Mouse (Mus musculus): Measurements from ENCODE around the gene Tmtc1. TPM values are rescaled to one million over a fixed set of nuclear protein-coding genes. Genes with fewer than 3 reads are reported as not detected.

The Tmtc1 gene
- polyA plus RNA-seq, 1 experiment from 2014 or later: 0.76 TPM

- H3K4me3 ChIP-seq: no peak overlapping the region
- H3K27ac ChIP-seq (replicated peaks): no peak overlapping the region
- DNase-seq (ENCODE audit: low spot score): no peak
- 76% methylated on average over 6 of the region's 6 CpGs for whole genome bisulfite sequencing
- no peaks in the 10 kb centered on the region for H3K36me3 ChIP-seq (replicated peaks)
- H3K9me3 ChIP-seq: no peaks in the 10 kb centered on the region
- H3K27me3 ChIP-seq (replicated peaks; ENCODE audit: low read depth, poor library complexity, severe bottlenecking): no peaks in the 10 kb centered on the region
- H3K4me1 ChIP-seq: no peaks in the 10 kb centered on the region
Measured at GRCm38 (mm10) chr6:148328130-148328529, 116.1 kb downstream of the Tmtc1 start.

- no peak for DNase-seq (ENCODE audit: low spot score)
- H3K4me3 ChIP-seq: no peak overlapping the region
- H3K27ac ChIP-seq (replicated peaks): no peak overlapping the region
- H3K36me3 ChIP-seq (replicated peaks): no peaks in the 10 kb centered on the region
- no peaks in the 10 kb centered on the region for H3K27me3 ChIP-seq (replicated peaks; ENCODE audit: low read depth, poor library complexity, severe bottlenecking)
- no peaks in the 10 kb centered on the region for H3K4me1 ChIP-seq
- H3K9me3 ChIP-seq: no peaks in the 10 kb centered on the region
Measured at GRCm38 (mm10) chr6:148318736-148319135, 125.5 kb downstream of the Tmtc1 start.

DNA sequence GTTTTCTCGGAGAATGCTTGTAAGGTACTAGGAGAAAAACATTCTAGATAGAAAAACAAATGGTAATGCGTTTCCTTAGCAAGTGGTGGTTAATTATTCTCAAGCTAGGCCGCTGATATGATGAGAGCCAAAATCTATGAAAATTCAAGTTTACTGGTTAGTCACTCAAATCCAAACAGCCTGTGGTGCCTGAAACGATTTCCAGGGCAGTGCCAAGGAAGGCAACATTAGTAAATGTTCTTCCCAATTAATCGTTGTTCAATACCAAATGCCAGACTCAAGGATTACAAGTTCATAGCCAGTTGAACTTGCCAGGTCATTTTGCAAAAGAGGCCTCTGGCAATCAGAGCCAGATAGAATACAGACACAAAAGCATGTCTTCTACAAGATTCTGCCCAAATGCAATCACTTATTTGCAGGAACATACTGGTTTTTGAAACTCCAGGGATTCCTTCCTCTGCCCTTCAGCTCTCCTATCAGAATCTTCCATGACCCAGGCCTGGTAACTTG, 128.6 kb downstream of the Tmtc1 start:
- H3K27me3 ChIP-seq (replicated peaks; ENCODE audit: low read depth, poor library complexity, severe bottlenecking): no peaks in the 10 kb centered on the region
- 82% methylated on average over 5 of the region's 5 CpGs for WGBS

DNA sequence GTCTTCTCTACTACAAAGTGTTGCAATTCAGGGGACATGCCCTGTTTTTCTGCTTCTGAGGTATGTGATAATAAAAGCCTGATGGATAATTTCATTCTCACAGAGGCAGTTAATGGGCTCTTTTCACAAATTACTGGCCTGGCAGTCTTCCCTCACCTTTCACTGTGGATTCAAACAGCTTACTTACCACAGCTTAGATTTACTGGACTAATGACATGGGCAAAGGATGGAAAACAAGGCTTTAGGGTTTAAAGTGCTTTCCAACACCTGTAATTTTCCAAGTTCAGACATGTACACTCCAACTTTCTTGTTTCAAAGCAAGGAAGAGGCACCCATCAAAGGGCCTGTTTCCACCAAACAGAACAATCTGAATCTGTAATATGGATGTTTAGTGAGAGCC, 129.1 kb downstream of the Tmtc1 start:
- no peak for DNase-seq (ENCODE audit: low spot score)
- Histone ChIP-seq H3K27ac (replicated peaks) (no peak overlapping the region), H3K9me3 (no peaks in the 10 kb centered on the region), H3K27me3 (replicated peaks; ENCODE audit: low read depth, poor library complexity, severe bottlenecking) (no peaks in the 10 kb centered on the region), H3K4me1 (no peaks in the 10 kb centered on the region), H3K4me3 (no peak overlapping the region), H3K36me3 (replicated peaks) (no peaks in the 10 kb centered on the region)

More for the DNA sequence above, 128.6 kb downstream of the Tmtc1 start:
- Histone ChIP-seq H3K27ac (replicated peaks) (no peak overlapping the region), H3K4me1 (no peaks in the 10 kb centered on the region), H3K9me3 (no peaks in the 10 kb centered on the region), H3K4me3 (no peak overlapping the region), H3K36me3 (replicated peaks) (no peaks in the 10 kb centered on the region)
- no peak for DNase-seq (ENCODE audit: low spot score)

DNA sequence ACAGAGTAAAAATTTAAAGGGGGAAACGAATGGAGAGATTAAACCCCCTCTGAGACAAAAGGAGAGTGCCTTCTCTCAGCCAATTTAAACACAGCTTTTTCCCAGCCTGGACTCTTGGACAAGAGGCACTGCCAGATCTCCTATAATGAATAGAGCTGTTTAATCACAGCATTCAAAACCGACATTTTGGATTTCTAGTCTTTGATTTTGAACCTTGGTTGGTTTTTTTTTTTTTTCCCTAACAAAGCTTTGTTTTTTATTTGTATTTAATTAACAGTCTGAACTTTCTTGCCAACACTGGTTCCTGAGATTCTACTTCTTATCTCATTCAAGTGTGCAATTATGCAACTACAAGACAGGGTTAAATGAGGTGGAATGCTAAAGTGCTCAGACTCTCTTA, 133.2 kb downstream of the Tmtc1 start:
- no peak for DNase-seq (ENCODE audit: low spot score)
- H3K27me3 ChIP-seq (replicated peaks; ENCODE audit: low read depth, poor library complexity, severe bottlenecking): no peaks in the 10 kb centered on the region
- 47% methylated on average over 2 of the region's 2 CpGs for WGBS
- H3K36me3 ChIP-seq (replicated peaks): no peaks in the 10 kb centered on the region
- no peak overlapping the region for H3K4me3 ChIP-seq
- H3K27ac ChIP-seq (replicated peaks): no peak overlapping the region
- H3K9me3 ChIP-seq: no peaks in the 10 kb centered on the region
- H3K4me1 ChIP-seq: no peaks in the 10 kb centered on the region

GRCm38 (mm10) chr6:148305821-148306220, 138.4 kb downstream of the Tmtc1 start:
- Histone ChIP-seq H3K27me3 (replicated peaks; ENCODE audit: low read depth, poor library complexity, severe bottlenecking) (no peaks in the 10 kb centered on the region), H3K9me3 (no peaks in the 10 kb centered on the region), H3K4me3 (no peak overlapping the region), H3K27ac (replicated peaks) (no peak overlapping the region), H3K36me3 (replicated peaks) (no peaks in the 10 kb centered on the region), H3K4me1 (peaks cover 8% of the 10 kb centered on the region; the same call in 1 of the 2 replicates)
- 84% methylated on average over 5 of the region's 5 CpGs for WGBS
- no peak for DNase-seq (ENCODE audit: low spot score)

DNA sequence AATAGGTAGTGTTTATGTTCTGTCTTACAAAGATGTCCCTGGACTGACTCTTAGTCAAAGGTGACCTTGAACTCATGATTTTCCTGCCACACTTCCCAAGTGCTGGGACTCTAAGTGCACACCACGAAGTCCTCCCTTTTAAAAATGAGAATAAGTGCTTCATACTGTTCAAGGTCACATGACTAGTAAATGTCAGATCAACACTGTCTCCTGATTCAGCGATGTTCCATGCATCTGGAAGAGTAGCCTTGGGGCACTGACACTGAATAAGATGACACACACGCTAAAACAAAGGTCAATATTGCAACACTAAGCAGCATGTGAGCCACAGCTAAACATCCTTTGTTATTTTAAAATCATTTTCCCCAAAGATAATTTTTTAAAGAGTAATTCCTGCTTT, 139.0 kb downstream of the Tmtc1 start:
- DNase-seq (ENCODE audit: low spot score): no peak
- no peaks in the 10 kb centered on the region for H3K36me3 ChIP-seq (replicated peaks)
- 78% methylated on average over 3 of the region's 3 CpGs for WGBS
- H3K4me3 ChIP-seq: no peak overlapping the region
- no peaks in the 10 kb centered on the region for H3K27me3 ChIP-seq (replicated peaks; ENCODE audit: low read depth, poor library complexity, severe bottlenecking)
- H3K4me1 ChIP-seq: peaks cover 8% of the 10 kb centered on the region; the same call in 1 of the 2 replicates
- H3K27ac ChIP-seq (replicated peaks): no peak overlapping the region
- no peaks in the 10 kb centered on the region for H3K9me3 ChIP-seq

DNA sequence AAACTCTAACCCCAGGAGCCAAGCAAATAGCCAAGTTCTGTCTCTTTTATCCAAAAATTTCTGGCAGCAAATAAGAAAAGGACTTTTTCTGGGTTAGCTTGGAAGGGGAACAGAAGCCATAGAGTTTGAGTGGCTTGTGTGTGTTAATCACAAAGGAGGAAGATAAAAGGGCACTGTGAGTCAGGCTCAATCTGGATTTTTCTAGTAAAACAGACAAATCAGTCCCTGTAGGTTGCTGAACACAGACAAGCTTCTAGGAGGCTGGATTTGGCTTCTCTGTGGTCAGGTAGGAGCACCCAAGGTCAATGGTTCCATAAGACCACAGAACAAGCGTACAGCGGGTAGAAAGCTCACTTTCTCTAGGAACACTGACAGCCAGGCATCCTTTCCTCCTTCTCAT, 141.9 kb downstream of the Tmtc1 start:
- H3K36me3 ChIP-seq (replicated peaks): no peaks in the 10 kb centered on the region
- no peaks in the 10 kb centered on the region for H3K9me3 ChIP-seq
- DNase-seq (ENCODE audit: low spot score): no peak
- 81% methylated on average over 2 of the region's 2 CpGs for WGBS
- no peaks in the 10 kb centered on the region for H3K27me3 ChIP-seq (replicated peaks; ENCODE audit: low read depth, poor library complexity, severe bottlenecking)
- no peak overlapping the region for H3K4me3 ChIP-seq
- H3K27ac ChIP-seq (replicated peaks): no peak overlapping the region
- H3K4me1 ChIP-seq: peaks cover 12% of the 10 kb centered on the region

GRCm38 (mm10) chr6:148297086-148297485, 147.1 kb downstream of the Tmtc1 start:
- WGBS: 31% methylated on average over 4 of the region's 4 CpGs
- Histone ChIP-seq H3K36me3 (replicated peaks) (no peaks in the 10 kb centered on the region), H3K27ac (replicated peaks) (peak overlapping the region; percentile 70), H3K27me3 (replicated peaks; ENCODE audit: low read depth, poor library complexity, severe bottlenecking) (no peaks in the 10 kb centered on the region), H3K4me1 (peaks cover 31% of the 10 kb centered on the region), H3K4me3 (no peak overlapping the region), H3K9me3 (no peaks in the 10 kb centered on the region)
- DNase-seq (ENCODE audit: low spot score): peak; percentile 28

DNA sequence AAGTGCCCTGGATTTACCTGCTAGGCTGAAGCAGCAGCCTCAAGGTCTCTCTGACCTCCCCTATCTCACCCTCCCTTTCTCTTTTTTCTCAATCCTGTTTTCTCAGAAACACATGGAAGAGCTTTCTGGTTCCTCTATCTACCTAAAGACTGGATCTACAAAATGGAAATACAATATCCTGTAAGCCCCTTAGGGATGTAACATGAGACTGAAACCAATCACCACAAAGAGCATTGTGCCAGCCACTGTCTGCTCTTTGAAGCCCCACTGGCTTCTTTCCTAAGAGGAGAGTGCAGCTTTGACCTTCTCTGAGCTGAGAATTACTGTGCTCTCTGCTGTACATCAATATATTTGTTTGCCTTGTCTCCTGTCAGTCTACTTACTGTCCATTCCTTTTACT, 147.8 kb downstream of the Tmtc1 start:
- peak; percentile 14 for DNase-seq (ENCODE audit: low spot score)
- Histone ChIP-seq H3K36me3 (replicated peaks) (no peaks in the 10 kb centered on the region), H3K9me3 (no peaks in the 10 kb centered on the region), H3K4me3 (no peak overlapping the region), H3K27ac (replicated peaks) (peak overlapping the region; percentile 70), H3K4me1 (peaks cover 31% of the 10 kb centered on the region), H3K27me3 (replicated peaks; ENCODE audit: low read depth, poor library complexity, severe bottlenecking) (no peaks in the 10 kb centered on the region)

DNA sequence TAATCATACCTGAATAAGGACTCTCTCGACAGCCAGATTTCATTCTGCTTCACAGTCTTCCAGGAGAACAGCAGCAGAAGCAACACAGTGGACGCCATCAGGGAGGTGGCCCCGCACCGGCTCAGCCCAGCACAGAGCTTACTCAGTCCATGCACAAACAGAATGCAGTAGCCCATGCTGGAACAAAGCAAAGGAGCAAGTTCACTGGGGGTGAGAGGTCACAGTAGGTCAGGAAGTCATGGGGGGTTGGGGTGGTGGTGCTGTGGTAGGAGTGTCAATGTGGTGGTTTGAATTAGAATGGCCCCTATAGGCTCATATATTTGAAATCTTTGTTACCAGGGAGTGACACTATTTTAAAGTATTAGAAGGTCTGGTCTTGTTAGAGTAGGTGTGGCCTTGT, 149.7 kb downstream of the Tmtc1 start:
- H3K4me1 ChIP-seq: peaks cover 31% of the 10 kb centered on the region
- H3K4me3 ChIP-seq: no peak overlapping the region
- no peaks in the 10 kb centered on the region for H3K9me3 ChIP-seq
- no peak for DNase-seq (ENCODE audit: low spot score)
- no peak overlapping the region; the same call in 1 of the 2 replicates for H3K27ac ChIP-seq (replicated peaks)
- H3K27me3 ChIP-seq (replicated peaks; ENCODE audit: low read depth, poor library complexity, severe bottlenecking): no peaks in the 10 kb centered on the region
- WGBS: 31% methylated on average over 4 of the region's 4 CpGs
- no peaks in the 10 kb centered on the region for H3K36me3 ChIP-seq (replicated peaks)

DNA sequence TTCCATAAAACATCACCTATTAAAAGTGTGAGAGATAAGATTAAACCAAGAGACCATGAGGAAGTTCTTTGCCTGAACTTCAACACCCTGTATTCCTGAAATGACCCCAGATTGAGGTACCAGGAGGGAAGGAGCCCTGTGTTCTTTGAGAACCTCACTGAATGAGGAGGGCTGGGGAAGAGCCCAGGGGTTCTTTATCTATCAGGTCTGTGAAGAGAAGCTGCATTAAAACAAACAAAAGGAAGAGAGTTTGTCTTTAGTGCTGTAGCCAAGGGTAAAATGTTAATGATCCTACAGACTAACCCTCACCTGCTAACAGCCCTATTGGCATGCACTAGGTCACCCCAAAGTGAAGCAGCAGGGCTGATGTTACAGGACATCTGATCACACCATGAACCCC, 153.3 kb downstream of the Tmtc1 start:
- no peak overlapping the region for H3K27ac ChIP-seq (replicated peaks)
- H3K36me3 ChIP-seq (replicated peaks): no peaks in the 10 kb centered on the region
- H3K9me3 ChIP-seq: no peaks in the 10 kb centered on the region
- no peak for DNase-seq (ENCODE audit: low spot score)
- peaks cover 13% of the 10 kb centered on the region for H3K4me1 ChIP-seq
- no peak overlapping the region for H3K4me3 ChIP-seq
- no peaks in the 10 kb centered on the region for H3K27me3 ChIP-seq (replicated peaks; ENCODE audit: low read depth, poor library complexity, severe bottlenecking)

- DNase-seq (ENCODE audit: low spot score): no peak
- Histone ChIP-seq H3K4me3 (no peak overlapping the region), H3K9me3 (no peaks in the 10 kb centered on the region), H3K4me1 (0 out of 2 replicates have a peak, but pooled peaks cover 8% of the 10 kb centered on the region), H3K27me3 (replicated peaks; ENCODE audit: low read depth, poor library complexity, severe bottlenecking) (no peaks in the 10 kb centered on the region), H3K27ac (replicated peaks) (no peak overlapping the region), H3K36me3 (replicated peaks) (no peaks in the 10 kb centered on the region)
- 77% methylated on average over 4 of the region's 4 CpGs for WGBS
Measured at GRCm38 (mm10) chr6:148283224-148283881, 160.8 kb downstream of the Tmtc1 start.

Measured in embryonic facial prominence, embryonic 10.5 days (tissue).